Mouse (Mus musculus) layer of hippocampus, postnatal 10 days (tissue): Measurements from ENCODE around the gene Dapp1. TPM values are rescaled to one million over a fixed set of nuclear protein-coding genes. Genes with fewer than 3 reads are reported as not detected.
"Not testable (repeated sequence)": the region's sequence is repeated elsewhere in the genome, so short reads cannot be mapped to it uniquely, and the experiment has no call there.

Experiments used
- DNase-seq, 2 experiments: peaks; one replicate each; pipeline ENCODE4 v3.0.0; 2021; ENCODE audit warnings: low spot score in 2 of 2
- total RNA-seq, 2 experiments: library from RNA; stranded (reverse); gene quantifications; 2 replicates each; pipeline ENCODE4 v1.2.3; 2021

Gene Dapp1
- total RNA-seq, 2 experiments from 2014 or later, result 4.7 to 7.1 TPM

DNA sequence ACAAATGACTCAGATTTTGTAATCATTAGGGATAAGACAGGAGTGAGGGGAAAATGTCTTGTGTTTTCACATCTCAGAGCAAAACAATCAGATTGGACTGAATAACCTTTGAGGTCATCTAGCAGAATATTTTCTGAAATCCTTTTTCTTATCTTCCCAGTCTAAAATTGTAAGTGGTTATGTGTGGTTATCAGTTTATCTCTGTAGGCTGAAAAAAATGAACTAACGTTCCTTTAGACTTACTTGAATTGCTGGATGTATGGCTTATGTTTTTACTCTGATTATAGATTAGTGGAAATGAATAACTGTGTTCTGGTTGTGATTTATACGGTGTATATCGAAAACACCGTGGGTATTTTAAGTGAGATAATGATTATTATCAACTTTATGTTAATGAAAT is 60.8 kb downstream of the Dapp1 start:
- DNase-seq, result no peak

DNA sequence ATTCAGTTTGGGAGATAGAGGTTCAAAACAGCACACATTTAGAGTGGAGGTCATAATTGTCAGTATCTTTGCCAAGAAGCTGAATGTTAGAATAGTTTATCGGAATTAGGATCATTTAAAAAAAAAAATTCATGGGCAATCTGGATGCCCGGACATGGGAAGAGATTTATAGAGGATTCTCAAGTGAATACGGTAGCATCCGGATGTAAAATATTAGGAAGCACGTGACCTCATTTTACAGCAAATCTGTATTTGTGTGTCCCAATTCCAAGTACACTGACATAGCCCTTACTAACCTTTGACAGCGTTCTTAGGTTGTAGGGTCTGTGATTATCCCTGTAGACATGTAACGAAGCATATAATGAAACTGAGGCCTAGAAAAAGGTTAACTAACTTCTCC is 61.9 kb downstream of the Dapp1 start:
- no peak for DNase-seq

DNA sequence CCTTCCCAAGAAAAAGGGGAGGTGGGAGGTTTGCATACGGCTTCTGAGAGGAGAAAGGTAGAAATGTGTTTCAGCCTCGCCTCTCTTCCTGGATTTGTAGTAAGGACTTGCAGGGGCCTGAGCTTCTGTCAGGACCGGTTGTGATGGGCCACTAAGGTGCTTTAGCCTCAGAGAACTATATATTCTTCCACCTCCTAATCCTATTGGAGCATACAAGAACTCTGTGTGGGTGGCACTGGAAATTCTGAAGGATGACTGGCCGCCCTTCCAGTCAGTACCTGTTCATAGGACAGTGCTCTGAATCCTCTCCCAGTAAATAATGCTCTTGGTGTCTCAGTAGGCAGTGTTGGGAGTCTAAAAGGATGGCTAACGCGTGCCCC is 62.4 kb downstream of the Dapp1 start:
- peak in 1 of 2 experiments; percentile 9 for DNase-seq

- peak; percentile 81 to 86 for DNase-seq
Observed at GRCm38 (mm10) chr3:137918172-137918931, 63.0 kb downstream of the Dapp1 start, which contains the start of gene Lamtor3. Lamtor3 (plus strand) TSS chr3:137918506.

GRCm38 (mm10) chr3:137917694-137918171 is 63.6 kb downstream of the Dapp1 start:
- DNase-seq, result peak in 1 of 2 experiments; percentile 26

DNA sequence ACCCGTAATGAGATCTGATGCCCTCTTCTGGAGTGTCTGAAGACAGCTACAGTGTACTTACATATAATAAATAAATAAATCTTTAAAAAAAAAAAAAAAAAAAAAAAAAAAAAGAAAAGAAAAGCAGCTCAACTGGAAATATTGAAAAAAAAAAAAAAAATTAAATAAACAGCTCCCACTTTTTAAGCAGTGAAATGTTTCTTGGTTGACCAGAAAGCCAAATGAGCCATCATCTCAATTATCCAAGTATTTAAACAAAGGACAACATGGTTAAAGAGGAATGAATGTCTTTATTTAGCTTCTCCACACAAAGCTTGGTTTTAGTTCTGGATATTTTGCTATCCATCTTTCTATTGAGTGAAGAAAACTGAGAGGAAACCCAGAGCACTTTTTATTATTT is 66.8 kb downstream of the Dapp1 start:
- DNase-seq, result not testable (repeated sequence)

- no peak for DNase-seq
Observed at GRCm38 (mm10) chr3:137913093-137913492, 68.3 kb downstream of the Dapp1 start.

DNA sequence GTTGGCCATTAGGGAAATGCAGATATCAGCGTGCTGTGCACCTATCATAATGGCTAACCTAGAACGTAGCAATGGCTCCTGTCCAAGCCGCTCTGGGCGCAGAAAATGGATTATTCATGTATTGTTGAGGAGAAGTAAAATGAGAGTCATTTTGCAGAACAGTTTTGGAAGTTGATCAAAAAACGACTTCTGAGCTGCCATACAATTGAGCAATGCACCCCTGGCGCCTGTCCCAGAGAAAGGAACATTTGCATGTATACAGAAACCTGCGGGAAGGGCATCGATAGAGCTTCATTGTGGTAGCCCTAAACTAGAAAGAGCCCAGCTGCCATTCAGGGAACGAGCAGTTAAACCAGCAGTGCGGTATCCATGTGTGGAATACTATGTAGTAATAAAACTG is 81.2 kb downstream of the Dapp1 start:
- DNase-seq, result no peak

GRCm38 (mm10) chr3:137897685-137898084 is 83.7 kb downstream of the Dapp1 start:
- DNase-seq, result no peak

DNA sequence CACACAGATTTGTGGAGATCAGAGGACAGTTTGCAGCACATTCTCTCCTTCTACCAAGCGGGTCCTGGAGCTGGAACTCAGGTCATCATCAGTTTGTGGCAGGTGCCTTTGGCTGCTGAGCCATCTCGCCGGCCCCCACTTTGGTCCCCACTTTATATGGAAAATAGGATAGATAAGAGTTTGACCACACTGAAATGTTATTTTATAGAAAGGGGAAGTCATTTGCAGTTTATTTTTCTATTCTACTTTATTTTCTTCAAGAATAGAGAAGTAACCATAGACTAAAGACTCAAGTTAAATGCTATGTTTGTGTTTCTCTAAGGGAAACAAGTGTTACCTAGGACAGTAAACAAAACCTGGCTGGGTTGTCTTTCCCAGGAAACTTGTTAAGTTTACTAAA is 84.5 kb downstream of the Dapp1 start:
- no peak for DNase-seq

- DNase-seq, result no peak
Observed at GRCm38 (mm10) chr3:137896386-137896785, 85.0 kb downstream of the Dapp1 start.

GRCm38 (mm10) chr3:137895196-137895595 is 86.1 kb downstream of the Dapp1 start:
- no peak for DNase-seq

DNA sequence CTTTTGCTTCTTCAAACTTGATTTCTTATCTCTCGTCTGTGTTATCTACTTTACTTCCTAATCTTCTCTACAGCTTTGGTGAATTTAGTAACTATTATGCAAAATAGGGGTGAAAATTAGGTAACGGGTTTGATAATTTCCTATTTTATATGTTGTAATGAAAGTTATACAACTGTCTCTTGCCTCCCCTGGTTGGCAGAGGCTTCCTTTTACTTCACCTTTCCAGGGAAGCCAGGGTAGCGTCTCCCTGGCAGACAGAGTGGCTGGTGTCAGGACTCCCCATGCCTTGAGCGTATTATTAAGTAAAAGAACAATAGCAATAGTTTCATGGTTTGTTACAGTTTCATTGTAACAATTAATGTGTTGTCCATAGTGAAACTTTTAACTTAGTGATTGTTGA is 87.6 kb downstream of the Dapp1 start:
- no peak for DNase-seq

DNA sequence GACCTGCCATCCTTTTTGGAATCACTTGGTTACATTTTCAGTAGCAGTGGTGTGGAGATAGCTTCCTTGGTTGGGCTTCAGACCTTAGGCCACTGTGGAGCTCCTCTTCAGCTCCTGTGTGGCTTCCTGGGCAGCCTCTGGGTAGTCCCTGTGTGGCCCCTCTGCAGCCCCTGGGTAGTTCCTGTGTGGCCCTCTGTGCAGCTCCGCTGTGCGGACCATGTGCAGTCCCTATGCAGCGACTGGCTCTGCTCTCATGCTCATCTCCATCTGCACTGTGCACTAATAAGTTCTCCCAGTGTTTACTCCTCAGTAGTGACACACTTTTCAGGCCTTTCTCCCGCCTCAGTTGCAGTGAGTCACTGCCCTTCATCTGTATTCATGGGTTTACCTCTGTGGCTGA is 89.2 kb downstream of the Dapp1 start:
- no peak for DNase-seq

DNA sequence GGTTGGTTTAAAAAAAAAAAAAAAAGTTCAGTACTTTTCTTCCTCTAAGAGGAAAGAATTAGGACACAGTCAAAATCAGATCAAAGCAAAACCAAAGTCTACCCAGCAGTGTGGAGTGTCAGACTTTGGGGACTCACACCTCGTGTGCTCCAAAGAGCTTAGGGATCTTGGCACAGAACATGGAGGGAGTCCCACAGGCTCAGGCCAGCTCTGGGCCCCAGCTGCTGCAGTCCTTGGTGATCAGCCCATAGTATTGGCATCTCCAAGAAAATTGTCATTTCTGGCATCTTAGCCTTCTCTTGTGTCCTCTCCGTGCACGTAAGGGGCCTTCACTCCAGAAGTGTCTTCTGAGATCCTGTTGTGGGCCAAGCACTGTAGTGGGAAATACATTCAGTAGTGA is 90.3 kb downstream of the Dapp1 start:
- no peak for DNase-seq

GRCm38 (mm10) chr3:137887961-137888360 is 93.4 kb downstream of the Dapp1 start:
- DNase-seq, result no peak

GRCm38 (mm10) chr3:137881093-137881492 is 100.3 kb downstream of the Dapp1 start:
- DNase-seq, result no peak

Other genes starting within 250 kb of the Dapp1 start
- gene H2afz, start 117.1 kb downstream of the Dapp1 start, total RNA-seq, result 100 to 1,000 TPM; 193 to 223 TPM
- 10 to 100 TPM; 40.1 to 44.9 TPM for gene Dnajb14, start 113.9 kb downstream of the Dapp1 start, total RNA-seq
- 10 to 100 TPM; 65.3 to 66.9 TPM for gene Lamtor3, start 63.0 kb downstream of the Dapp1 start, total RNA-seq
- gene 1110002E22Rik, start 83.5 kb upstream of the Dapp1 start, total RNA-seq, result 1 to 10 TPM; 1.3 TPM
- gene Gm5105, start 85.8 kb upstream of the Dapp1 start, total RNA-seq, result under 1 TPM in 1 of 2 experiments, not detected in 1; 0.20 TPM
- 1 to 10 TPM; 8.0 to 9.3 TPM for gene Trmt10a, start 161.9 kb upstream of the Dapp1 start, total RNA-seq
- 1 to 10 TPM; 4.3 to 5.3 TPM for gene Mttp, start 163.4 kb upstream of the Dapp1 start, total RNA-seq
- not detected for gene 4930579F01Rik, start 212.3 kb upstream of the Dapp1 start, total RNA-seq
- gene Adh7, start 236.2 kb upstream of the Dapp1 start, total RNA-seq, result under 1 TPM; 0.21 to 0.47 TPM